Mouse (Mus musculus) megakaryocyte, embryonic 14.5 days (primary cell): Measurements from ENCODE around the gene Tm6sf1.

Source experiments
- FLI1 ChIP-seq: IDR thresholded peaks from 2 replicates; pipeline ENCODE4 v1.6.1; 2012; ENCODE audit warnings: low read length, inconsistent platforms, mixed read lengths
- GATA1 ChIP-seq: IDR thresholded peaks from 3 replicates; pipeline ENCODE4 v1.6.1; 2012; ENCODE audit warnings: mixed read lengths, low read length, inconsistent platforms, borderline replicate concordance

- TF ChIP-seq GATA1 = no peak
- TF ChIP-seq FLI1 = no peak
Measured at GRCm38 (mm10) chr7:81840661-81841181, 18.1 kb upstream of the Tm6sf1 start.
